ENCODE assay signal across 29 mouse cellular contexts in genomic region chr7:102242917-102243316, GRCm38 (mm10). TPM values are rescaled to one million over a fixed set of nuclear protein-coding genes. Genes with fewer than 3 reads are reported as not detected.
A peak's percentile ranks its signal among the peaks of the same experiment; 100 is the strongest.
DNase-seq lines count a peak whose midpoint lies in the region; ATAC-seq and TF ChIP-seq lines count a peak whose summit lies in the region.
"Had no signal": no experiment of that assay in that cellular context is flagged by ENCODE, and none has a peak within 500 bp of the region (broad histone marks: within the 10 kb centered on the region; RNA-seq: fewer than 3 reads in every experiment).

No protein-coding gene starts in this region.

- 61% methylated on average over 3 of the region's 3 CpGs for WGBS in intestine, embryonic 15.5 days
- 32% methylated on average over 3 of the region's 3 CpGs for WGBS in liver, embryonic 13.5 days (ENCODE audit: insufficient replicate concordance)
- WGBS in small intestine, adult 2 months = 40% methylated on average over 3 of the region's 3 CpGs

- H3K27ac ChIP-seq in intestine, embryonic 15.5 days = peak overlapping the region; percentile 67
- peak overlapping the region; percentile 98; the same call in 1 of the 2 replicates for H3K27ac ChIP-seq in liver, embryonic 13.5 days
- peak overlapping the region; percentile 74; the same call in 1 of the 2 replicates for H3K27ac ChIP-seq in small intestine, adult 2 months (ENCODE audit: insufficient read depth, low read depth, low read length)
- H3K27ac ChIP-seq: embryonic facial prominence, embryonic 10.5 days; embryonic facial prominence, embryonic 15.5 days; forebrain, embryonic 12.5 days; hindbrain, embryonic 13.5 days; kidney, embryonic 15.5 days; neural tube, embryonic 15.5 days had no signal

- no peak overlapping the region for H3K4me2 ChIP-seq in intestine, embryonic 15.5 days (replicated peaks)
- no peak overlapping the region for H3K4me2 ChIP-seq in liver, embryonic 13.5 days
- H3K4me2 ChIP-seq: embryonic facial prominence, embryonic 15.5 days; forebrain, embryonic 12.5 days; heart, embryonic 11.5 days; hindbrain, embryonic 13.5 days; kidney, embryonic 15.5 days; lung, embryonic 14.5 days; neural tube, embryonic 15.5 days had no signal

- TF ChIP-seq POLR2A in small intestine, adult 2 months (IDR thresholded peaks at IDR 0.05; ENCODE audit: low read depth, low read length) = no peak

- TF ChIP-seq CTCF in small intestine, adult 2 months (IDR thresholded peaks at IDR 0.05; ENCODE audit: extremely low read depth, insufficient read length, insufficient replicate concordance, low read depth, low read length) = no peak

- no peak for DNase-seq in liver, embryonic 13.5 days
- DNase-seq in c-Kit-positive CD71-positive TER-119-positive erythroid progenitor cells, embryonic 14.5 days (ENCODE audit: low spot score) = no peak
- DNase-seq in cerebellum, postnatal 36 days = no peak
- DNase-seq: adrenal gland, adult 2 months; adrenal gland, postnatal 36 days; B cell, adult 2 months; cerebellum, adult 11 months; cerebellum, adult 9-10 months; forebrain, postnatal 0 days; gastrocnemius, postnatal 10 days; heart, postnatal 36 days; kidney, adult 18-20 months; kidney, postnatal 25 days; left cerebral cortex, postnatal 4 days; lung, embryonic 14.5 days; midbrain, embryonic 14.5 days; thymus, postnatal 4 days had no signal

- H3K4me3 ChIP-seq in megakaryocyte, embryonic 14.5 days (replicated peaks) = peak overlapping the region; percentile 48
- H3K4me3 ChIP-seq in intestine, embryonic 15.5 days (replicated peaks) = no peak overlapping the region
- H3K4me3 ChIP-seq in liver, embryonic 13.5 days (replicated peaks) = no peak overlapping the region
- H3K4me3 ChIP-seq in small intestine, adult 2 months (ENCODE audit: low read depth, low read length) = no peak overlapping the region
- H3K4me3 ChIP-seq: embryonic facial prominence, embryonic 10.5 days; embryonic facial prominence, embryonic 15.5 days; forebrain, embryonic 12.5 days; hindbrain, embryonic 13.5 days; kidney, embryonic 15.5 days; neural tube, embryonic 15.5 days had no signal

- no peak for ATAC-seq in megakaryocyte, adult 5-6 weeks (ENCODE audit: poor library complexity, severe bottlenecking)
- peak; percentile 37; the same call in 1 of the 2 replicates for ATAC-seq in intestine, embryonic 15.5 days
- no peak for ATAC-seq in liver, embryonic 13.5 days (ENCODE audit: low read depth)
- ATAC-seq: activated CD4-positive, CD25-positive, alpha-beta regulatory T cell, adult 4 months; forebrain, postnatal 0 days had no signal

- H3K27me3 ChIP-seq in megakaryocyte, embryonic 14.5 days (replicated peaks) = no peaks in the 10 kb centered on the region
- H3K27me3 ChIP-seq in intestine, embryonic 15.5 days (replicated peaks) = no peaks in the 10 kb centered on the region
- no peaks in the 10 kb centered on the region for H3K27me3 ChIP-seq in liver, embryonic 13.5 days
- H3K27me3 ChIP-seq in small intestine, adult 2 months (ENCODE audit: control insufficient read depth, insufficient read depth, low read length) = no peaks in the 10 kb centered on the region
- H3K27me3 ChIP-seq: embryonic facial prominence, embryonic 15.5 days; forebrain, embryonic 12.5 days; hindbrain, embryonic 13.5 days; kidney, embryonic 15.5 days; neural tube, embryonic 15.5 days had no signal

- no peak overlapping the region for H3K9ac ChIP-seq in intestine, embryonic 15.5 days
- no peak overlapping the region for H3K9ac ChIP-seq in liver, embryonic 13.5 days
- H3K9ac ChIP-seq: embryonic facial prominence, embryonic 15.5 days; forebrain, embryonic 12.5 days; forebrain, postnatal 0 days; hindbrain, embryonic 13.5 days; kidney, embryonic 15.5 days; lung, embryonic 14.5 days; neural tube, embryonic 15.5 days had no signal

- H3K36me3 ChIP-seq in megakaryocyte, embryonic 14.5 days (replicated peaks; ENCODE audit: low read length) = peaks cover 91% of the 10 kb centered on the region
- H3K36me3 ChIP-seq in intestine, embryonic 15.5 days = peaks cover 22% of the 10 kb centered on the region
- peaks cover 61% of the 10 kb centered on the region for H3K36me3 ChIP-seq in liver, embryonic 13.5 days
- peaks cover 31% of the 10 kb centered on the region for H3K36me3 ChIP-seq in small intestine, adult 2 months (ENCODE audit: control insufficient read depth, insufficient read depth, low read length)

- no peaks in the 10 kb centered on the region for H3K9me3 ChIP-seq in megakaryocyte, embryonic 14.5 days
- H3K9me3 ChIP-seq in intestine, embryonic 15.5 days = no peaks in the 10 kb centered on the region
- H3K9me3 ChIP-seq in liver, embryonic 13.5 days (replicated peaks) = no peaks in the 10 kb centered on the region
- H3K9me3 ChIP-seq: embryonic facial prominence, embryonic 10.5 days; embryonic facial prominence, embryonic 15.5 days; forebrain, embryonic 12.5 days; hindbrain, embryonic 13.5 days; kidney, embryonic 15.5 days; neural tube, embryonic 15.5 days had no signal

- H3K4me1 ChIP-seq in megakaryocyte, embryonic 14.5 days = peaks cover 86% of the 10 kb centered on the region
- H3K4me1 ChIP-seq in intestine, embryonic 15.5 days (replicated peaks) = peaks cover 49% of the 10 kb centered on the region
- H3K4me1 ChIP-seq in liver, embryonic 13.5 days (replicated peaks) = peaks cover 67% of the 10 kb centered on the region
- peaks cover 51% of the 10 kb centered on the region for H3K4me1 ChIP-seq in small intestine, adult 2 months (ENCODE audit: control insufficient read depth, insufficient read depth, insufficient read length, low read length)

RNA-seq across cellular contexts. Expression of gene Rhog, which starts 12.9 kb away (rescaled TPM):
- 210 and 238 TPM in 2 replicates for polyA plus RNA-seq in megakaryocyte, embryonic 14.5 days (2012; ENCODE audit: insufficient read depth, low replicate concordance)
- total RNA-seq in megakaryocyte, adult 5-6 weeks (2015) = 359 and 397 TPM in 2 replicates
- 89.0 and 112 TPM in 2 replicates for total RNA-seq in megakaryocyte, adult 5-6 weeks (2017)
- 60.2 and 62.1 TPM in 2 replicates for polyA plus RNA-seq in intestine, embryonic 15.5 days (2015; fragmentation: Nextera tagmentation; extraction: Ambion mirVana)
- 56.0 and 58.2 TPM in 2 replicates for polyA plus RNA-seq in liver, embryonic 13.5 days (2015; fragmentation: Nextera tagmentation; extraction: Ambion mirVana)
- polyA plus RNA-seq in small intestine, adult 2 months (2012; rRNA removed) = 74.5 and 165 TPM in 2 replicates

RNA-seq across cellular contexts. Expression of gene Stim1, which starts 24.7 kb away (rescaled TPM):
- polyA plus RNA-seq in megakaryocyte, embryonic 14.5 days (2012; ENCODE audit: insufficient read depth, low replicate concordance) = 106 and 312 TPM in 2 replicates
- 28.0 and 28.8 TPM in 2 replicates for total RNA-seq in megakaryocyte, adult 5-6 weeks (2015)
- 35.5 and 59.3 TPM in 2 replicates for total RNA-seq in megakaryocyte, adult 5-6 weeks (2017)
- polyA plus RNA-seq in intestine, embryonic 15.5 days (2015; fragmentation: Nextera tagmentation; extraction: Ambion mirVana) = 20.1 TPM in 2 replicates
- 13.3 and 15.0 TPM in 2 replicates for polyA plus RNA-seq in liver, embryonic 13.5 days (2015; fragmentation: Nextera tagmentation; extraction: Ambion mirVana)
- polyA plus RNA-seq in small intestine, adult 2 months (2012; rRNA removed) = 20.7 and 21.6 TPM in 2 replicates

RNA-seq across cellular contexts. Expression of gene Pgap2, which starts 32.9 kb away (rescaled TPM):
- 8.0 and 17.3 TPM in 2 replicates for polyA plus RNA-seq in megakaryocyte, embryonic 14.5 days (2012; ENCODE audit: insufficient read depth, low replicate concordance)
- 32.7 and 38.7 TPM in 2 replicates for total RNA-seq in megakaryocyte, adult 5-6 weeks (2015)
- 19.7 and 20.0 TPM in 2 replicates for total RNA-seq in megakaryocyte, adult 5-6 weeks (2017)
- polyA plus RNA-seq in intestine, embryonic 15.5 days (2015; fragmentation: Nextera tagmentation; extraction: Ambion mirVana) = 98.9 and 109 TPM in 2 replicates
- polyA plus RNA-seq in liver, embryonic 13.5 days (2015; fragmentation: Nextera tagmentation; extraction: Ambion mirVana) = 23.3 and 27.3 TPM in 2 replicates
- polyA plus RNA-seq in small intestine, adult 2 months (2012; rRNA removed) = 49.6 and 58.0 TPM in 2 replicates

RNA-seq across cellular contexts. Expression of gene Nup98, which starts 32.9 kb away (rescaled TPM):
- polyA plus RNA-seq in megakaryocyte, embryonic 14.5 days (2012; ENCODE audit: insufficient read depth, low replicate concordance) = 0.81 and 1.1 TPM in 2 replicates
- 55.6 and 60.6 TPM in 2 replicates for total RNA-seq in megakaryocyte, adult 5-6 weeks (2015)
- total RNA-seq in megakaryocyte, adult 5-6 weeks (2017) = 39.4 and 43.7 TPM in 2 replicates
- polyA plus RNA-seq in intestine, embryonic 15.5 days (2015; fragmentation: Nextera tagmentation; extraction: Ambion mirVana) = 31.4 and 33.4 TPM in 2 replicates
- polyA plus RNA-seq in liver, embryonic 13.5 days (2015; fragmentation: Nextera tagmentation; extraction: Ambion mirVana) = 16.9 and 20.7 TPM in 2 replicates
- polyA plus RNA-seq in small intestine, adult 2 months (2012; rRNA removed) = 5.2 and 12.2 TPM in 2 replicates
